Mouse (Mus musculus): ENCODE measurements around the gene Fbxw11.

DNA sequence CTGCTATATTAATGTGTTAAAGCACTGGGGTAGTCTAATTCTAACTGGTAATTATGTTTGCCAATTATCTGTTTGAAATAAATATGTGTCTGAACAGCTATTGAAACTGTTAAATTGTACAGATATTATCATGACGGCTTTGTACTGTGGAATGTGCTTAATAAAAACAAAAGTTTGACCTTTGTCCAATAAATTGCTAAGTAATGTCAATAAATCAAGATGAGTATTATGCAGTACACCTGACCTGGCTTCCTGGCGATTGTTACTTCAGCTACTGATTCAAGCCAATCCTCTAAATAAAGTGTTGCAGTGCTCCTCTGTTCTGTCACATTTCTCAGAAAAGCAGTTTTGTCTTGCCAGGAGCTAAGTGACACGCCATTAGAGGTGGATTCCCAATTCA lies 104.0 kb downstream of the Fbxw11 start:
- TF ChIP-seq POLR2A (IDR thresholded peaks at IDR 0.05; ENCODE audit: insufficient read length, low read depth), result no peak
- TF ChIP-seq MAX (IDR thresholded peaks at IDR 0.05; ENCODE audit: low read depth), result no peak
- TF ChIP-seq MYOG (IDR thresholded peaks at IDR 0.05; ENCODE audit: control insufficient read depth in 1 of 3, insufficient read depth in 1 of 3, insufficient read length in 2 of 3, low read depth in 2 of 3), result no peak
- TF ChIP-seq CEBPB (IDR thresholded peaks at IDR 0.05; ENCODE audit: insufficient read depth, poor library complexity, severe bottlenecking), result no peak
